Mouse (Mus musculus) adrenal gland, postnatal 10 days (tissue): Measurements from ENCODE around the gene Tex33. TPM values are rescaled to one million over a fixed set of nuclear protein-coding genes. Genes with fewer than 3 reads are reported as not detected.

Experiments used
- DNase-seq: peaks from one replicate; pipeline ENCODE4 v3.0.0; 2021; ENCODE audit warnings: mixed read lengths
- long read RNA-seq, 2 experiments: library from polyadenylated mRNA; stranded (forward); transcript quantifications; one replicate each; pipeline ENCODE4 v2.0.0; 2021
- total RNA-seq, 2 experiments: library from RNA; stranded (reverse); gene quantifications; 2 replicates each; pipeline ENCODE4 v1.2.3; 2021

Tex33 gene
- not detected for total RNA-seq
- long read RNA-seq, experiment 1 = 0 reads
- long read RNA-seq, experiment 2 = 0 reads

- DNase-seq = no peak
These were observed at the start of gene Tex33 for GRCm38 (mm10) chr15:78395478-78395962. Gene Tex33, minus strand, starts transcription at chr15:78395912.

GRCm38 (mm10) chr15:78443857-78444256, 48.1 kb upstream of the Tex33 start:
- DNase-seq = no peak

GRCm38 (mm10) chr15:78442231-78442630, 46.5 kb upstream of the Tex33 start:
- DNase-seq = no peak

GRCm38 (mm10) chr15:78438973-78439372, 43.3 kb upstream of the Tex33 start:
- DNase-seq = no peak

GRCm38 (mm10) chr15:78438505-78438904, 42.8 kb upstream of the Tex33 start:
- no peak for DNase-seq

- DNase-seq = peak; percentile 73
These were observed 42.3 kb upstream of the Tex33 start for GRCm38 (mm10) chr15:78438018-78438394.

- DNase-seq = peak; percentile 84
These were observed 41.7 kb upstream of the Tex33 start for GRCm38 (mm10) chr15:78437237-78438017.

- peak; percentile 95 for DNase-seq
These were observed 40.9 kb upstream of the Tex33 start for GRCm38 (mm10) chr15:78436380-78437192.

- no peak for DNase-seq
These were observed 40.0 kb upstream of the Tex33 start for GRCm38 (mm10) chr15:78435681-78436080.

GRCm38 (mm10) chr15:78434896-78435520, 39.3 kb upstream of the Tex33 start:
- peak; percentile 68 for DNase-seq

GRCm38 (mm10) chr15:78431541-78432121, 35.9 kb upstream of the Tex33 start:
- DNase-seq = no peak

- DNase-seq = no peak
These were observed 35.2 kb upstream of the Tex33 start for GRCm38 (mm10) chr15:78430874-78431273.

- DNase-seq = no peak
These were observed 34.3 kb upstream of the Tex33 start for GRCm38 (mm10) chr15:78429871-78430622.

- no peak for DNase-seq
These were observed 33.4 kb upstream of the Tex33 start for GRCm38 (mm10) chr15:78429139-78429459.

GRCm38 (mm10) chr15:78428391-78429138, 32.9 kb upstream of the Tex33 start, which contains the start of gene Kctd17:
Gene Kctd17, plus strand, starts transcription at chr15:78428564.
- peak; percentile 87 for DNase-seq

- DNase-seq = no peak
These were observed 29.5 kb upstream of the Tex33 start for GRCm38 (mm10) chr15:78425230-78425629.

- no peak for DNase-seq
These were observed 28.8 kb upstream of the Tex33 start for GRCm38 (mm10) chr15:78424507-78424906.

- peak; percentile 91 for DNase-seq
These were observed 26.6 kb upstream of the Tex33 start for GRCm38 (mm10) chr15:78422046-78422956.

- DNase-seq = no peak
These were observed 24.7 kb upstream of the Tex33 start for GRCm38 (mm10) chr15:78420395-78420794.

GRCm38 (mm10) chr15:78416937-78417336, 21.2 kb upstream of the Tex33 start:
- no peak for DNase-seq
